Mouse (Mus musculus): ENCODE measurements at regions not wholly inside any gene's neighbourhood (a gene's known extent, or its start where the extent isn't known, plus 50 kb on each side); places are given as distances from the start of the nearest gene placed in this dataset.

DNA sequence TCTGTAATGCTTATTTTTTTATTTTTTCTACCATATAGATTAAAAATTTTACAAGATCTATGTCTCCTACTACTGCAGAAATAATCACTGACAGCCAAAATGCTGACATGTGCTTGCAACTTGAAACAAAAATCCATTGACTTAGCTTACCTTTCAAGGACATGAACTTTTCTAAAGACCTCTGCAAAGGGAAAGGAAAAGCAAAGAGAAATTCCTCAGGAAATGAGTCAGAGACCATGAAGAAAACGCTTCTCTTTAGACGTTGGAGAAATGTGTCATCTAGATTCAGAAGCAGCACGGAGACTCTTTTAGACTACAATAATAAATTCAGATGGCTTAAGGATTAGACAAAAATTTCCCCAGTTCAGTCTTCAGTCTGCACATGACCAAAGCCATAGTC, 2188.6 kb upstream of the Tenm3 start:
- 33% methylated on average over 3 of the region's 3 CpGs for WGBS (ENCODE audit: insufficient replicate concordance)
- Histone ChIP-seq H3K27ac (no peak overlapping the region), H3K27me3 (no peaks in the 10 kb centered on the region), H3K36me3 (no peaks in the 10 kb centered on the region), H3K4me1 (replicated peaks) (no peaks in the 10 kb centered on the region), H3K4me2 (no peak overlapping the region), H3K4me3 (replicated peaks) (no peak overlapping the region), H3K9ac (no peak overlapping the region), H3K9me3 (replicated peaks) (no peaks in the 10 kb centered on the region)
- DNase-seq = no peak
- no peak for ATAC-seq (ENCODE audit: low read depth)

- Histone ChIP-seq H3K36me3 (no peaks in the 10 kb centered on the region), H3K27me3 (no peaks in the 10 kb centered on the region), H3K9ac (no peak overlapping the region), H3K27ac (no peak overlapping the region), H3K9me3 (replicated peaks) (no peaks in the 10 kb centered on the region), H3K4me3 (replicated peaks) (no peak overlapping the region), H3K4me1 (replicated peaks) (no peaks in the 10 kb centered on the region), H3K4me2 (no peak overlapping the region)
- no peak for ATAC-seq (ENCODE audit: low read depth)
- 67% methylated on average over 3 of the region's 3 CpGs for WGBS (ENCODE audit: insufficient replicate concordance)
- DNase-seq = no peak
Measured at GRCm38 (mm10) chr8:51010508-51010907, 2166.8 kb upstream of the Tenm3 start.

DNA sequence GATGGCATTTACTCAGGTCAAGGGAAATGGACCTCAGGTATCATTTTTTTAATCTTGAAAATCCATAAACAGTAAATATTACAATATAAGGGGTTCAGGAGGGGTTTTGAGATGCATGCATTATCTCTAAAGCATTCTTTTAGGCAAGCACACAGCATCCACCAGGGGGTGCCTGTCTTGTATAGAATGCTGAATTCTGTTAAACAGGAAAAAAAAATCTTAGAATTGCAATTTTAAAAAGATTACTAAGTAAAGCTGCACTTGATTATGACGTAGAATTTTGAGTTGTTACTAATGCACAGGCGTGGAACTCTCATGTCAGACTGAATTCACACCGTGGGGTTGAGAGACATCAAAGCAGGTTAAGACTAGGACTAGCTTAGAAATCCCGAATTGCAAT, 2123.6 kb upstream of the Tenm3 start:
- H3K4me2 ChIP-seq = no peak overlapping the region
- H3K27ac ChIP-seq = no peak overlapping the region
- H3K36me3 ChIP-seq = no peaks in the 10 kb centered on the region
- ATAC-seq (ENCODE audit: low read depth) (no peak), DNase-seq (no peak)
- WGBS (ENCODE audit: insufficient replicate concordance) = 31% methylated on average over 4 of the region's 4 CpGs
- no peak overlapping the region for H3K4me3 ChIP-seq (replicated peaks)
- no peaks in the 10 kb centered on the region for H3K9me3 ChIP-seq (replicated peaks)
- no peaks in the 10 kb centered on the region for H3K27me3 ChIP-seq
- H3K4me1 ChIP-seq (replicated peaks) = no peaks in the 10 kb centered on the region
- H3K9ac ChIP-seq = no peak overlapping the region

GRCm38 (mm10) chr8:50917540-50917939, 2073.8 kb upstream of the Tenm3 start:
- Histone ChIP-seq H3K27ac (no peak overlapping the region), H3K4me2 (no peak overlapping the region), H3K4me3 (replicated peaks) (no peak overlapping the region), H3K27me3 (peaks cover 31% of the 10 kb centered on the region), H3K9me3 (replicated peaks) (no peaks in the 10 kb centered on the region), H3K9ac (no peak overlapping the region), H3K4me1 (replicated peaks) (no peaks in the 10 kb centered on the region), H3K36me3 (no peaks in the 10 kb centered on the region)
- ATAC-seq (ENCODE audit: low read depth) = no peak
- DNase-seq = no peak
- 17% methylated on average over 5 of the region's 5 CpGs for WGBS (ENCODE audit: insufficient replicate concordance)

GRCm38 (mm10) chr8:50916733-50917113, 2073.0 kb upstream of the Tenm3 start:
- no peaks in the 10 kb centered on the region for H3K36me3 ChIP-seq
- WGBS (ENCODE audit: insufficient replicate concordance) = 4% methylated on average over 8 of the region's 8 CpGs
- H3K4me1 ChIP-seq (replicated peaks) = no peaks in the 10 kb centered on the region
- H3K27me3 ChIP-seq = peaks cover 31% of the 10 kb centered on the region
- no peak overlapping the region for H3K27ac ChIP-seq
- peak overlapping the region; percentile 59; the same call in 1 of the 2 replicates for H3K4me2 ChIP-seq
- ATAC-seq (ENCODE audit: low read depth) (no peak), DNase-seq (no peak)
- no peak overlapping the region for H3K9ac ChIP-seq
- no peaks in the 10 kb centered on the region for H3K9me3 ChIP-seq (replicated peaks)
- 0 out of 2 replicates have a peak overlapping the region, but pooled peaks have one; percentile 37 for H3K4me3 ChIP-seq (replicated peaks)

GRCm38 (mm10) chr8:50915876-50916732, 2072.4 kb upstream of the Tenm3 start:
- under 1% methylated on average over 56 of the region's 56 CpGs for WGBS (ENCODE audit: insufficient replicate concordance)
- no peak for ATAC-seq (ENCODE audit: low read depth)

DNA sequence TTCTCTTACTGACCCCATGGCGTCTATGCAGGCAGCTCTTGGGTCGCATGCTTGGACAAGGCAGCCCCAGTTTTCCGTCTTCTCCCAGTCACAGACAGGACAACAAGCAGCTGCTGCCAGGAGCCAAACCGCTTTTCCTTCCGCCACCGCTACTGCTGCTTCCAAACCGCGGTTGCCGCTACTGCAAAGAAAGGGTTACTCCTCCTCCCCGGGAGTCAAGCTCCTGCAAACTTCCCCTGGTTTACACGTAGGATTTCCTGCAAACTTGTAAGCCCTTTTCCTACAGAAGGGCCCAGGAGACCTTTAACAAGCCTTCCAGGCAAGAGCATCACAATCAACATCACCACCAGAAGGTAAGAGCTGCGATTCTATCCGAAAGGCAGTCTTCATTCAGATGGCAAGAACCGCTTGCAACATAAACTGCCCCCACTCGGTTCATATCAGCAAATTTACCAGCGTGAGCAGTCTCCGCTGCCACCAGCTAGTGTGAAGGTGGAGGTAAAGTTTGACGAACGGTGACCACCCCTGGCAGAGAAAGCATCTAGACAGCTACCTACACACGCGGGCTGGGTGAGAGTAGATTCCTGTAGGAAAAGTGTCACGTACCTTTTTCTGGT, 2071.6 kb upstream of the Tenm3 start:
- peak overlapping the region; percentile 59 for H3K4me2 ChIP-seq
- H3K27me3 ChIP-seq = peaks cover 31% of the 10 kb centered on the region
- DNase-seq (no peak), ATAC-seq (ENCODE audit: low read depth) (no peak)
- H3K9me3 ChIP-seq (replicated peaks) = no peaks in the 10 kb centered on the region
- 1% methylated on average over 22 of the region's 22 CpGs for WGBS (ENCODE audit: insufficient replicate concordance)
- no peak overlapping the region for H3K27ac ChIP-seq
- no peak overlapping the region for H3K9ac ChIP-seq
- peak overlapping the region; percentile 37 for H3K4me3 ChIP-seq (replicated peaks)
- H3K4me1 ChIP-seq (replicated peaks) = no peaks in the 10 kb centered on the region
- no peaks in the 10 kb centered on the region for H3K36me3 ChIP-seq

More at GRCm38 (mm10) chr8:50915876-50916732, 2072.4 kb upstream of the Tenm3 start:
- no peak overlapping the region for H3K9ac ChIP-seq
- H3K27ac ChIP-seq = no peak overlapping the region
- no peaks in the 10 kb centered on the region for H3K4me1 ChIP-seq (replicated peaks)
- no peaks in the 10 kb centered on the region for H3K9me3 ChIP-seq (replicated peaks)
- no peak for DNase-seq
- H3K36me3 ChIP-seq = no peaks in the 10 kb centered on the region
- H3K27me3 ChIP-seq = peaks cover 31% of the 10 kb centered on the region
- peak overlapping the region; percentile 37 for H3K4me3 ChIP-seq (replicated peaks)
- peak overlapping the region; percentile 59 for H3K4me2 ChIP-seq

DNA sequence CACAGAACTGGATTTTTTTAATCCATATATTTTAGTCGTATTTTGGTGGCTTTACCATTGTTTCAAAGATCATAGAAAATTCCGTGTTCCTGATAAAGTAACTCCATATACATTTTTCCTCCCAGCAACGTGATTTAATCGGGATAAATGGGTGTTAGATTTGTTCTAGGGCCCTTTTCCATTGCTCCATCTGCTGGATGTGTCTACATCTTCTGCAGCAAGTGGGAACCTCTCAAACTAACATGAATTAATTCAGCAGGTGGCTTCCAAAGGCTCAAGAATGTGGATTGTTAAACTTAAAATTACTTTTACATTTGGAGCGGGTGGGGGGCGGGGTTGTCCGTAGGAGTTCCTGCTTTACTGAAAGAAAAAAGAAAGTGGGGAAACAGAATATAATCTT, 2070.9 kb upstream of the Tenm3 start:
- Histone ChIP-seq H3K9ac (no peak overlapping the region), H3K4me2 (peak overlapping the region; percentile 59; the same call in 1 of the 2 replicates), H3K9me3 (replicated peaks) (no peaks in the 10 kb centered on the region), H3K4me3 (replicated peaks) (no peak overlapping the region), H3K4me1 (replicated peaks) (no peaks in the 10 kb centered on the region), H3K36me3 (no peaks in the 10 kb centered on the region), H3K27ac (no peak overlapping the region), H3K27me3 (peaks cover 31% of the 10 kb centered on the region)
- ATAC-seq (ENCODE audit: low read depth) = no peak
- 11% methylated on average over 7 of the region's 7 CpGs for WGBS (ENCODE audit: insufficient replicate concordance)
- no peak for DNase-seq

DNA sequence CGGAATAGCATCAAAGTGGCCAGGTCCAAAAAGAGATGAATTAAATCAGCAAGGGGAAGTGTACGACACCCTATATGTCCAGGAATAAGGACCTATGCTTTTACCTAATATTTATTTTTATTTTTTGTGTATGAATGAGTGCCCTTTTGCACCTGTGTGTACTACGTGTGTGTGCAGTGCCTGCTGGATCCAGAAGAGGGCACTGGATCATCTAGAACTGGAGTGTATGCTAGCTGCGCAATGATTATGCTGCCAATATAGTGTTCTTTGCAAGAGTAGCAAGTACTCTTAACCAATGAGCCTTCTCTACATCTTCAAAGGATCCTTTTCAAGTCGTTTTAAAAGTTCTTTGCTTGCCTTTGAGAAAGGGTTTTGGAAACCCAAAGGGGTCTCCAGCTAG, 2034.4 kb upstream of the Tenm3 start:
- no peaks in the 10 kb centered on the region for H3K9me3 ChIP-seq (replicated peaks)
- DNase-seq (no peak), ATAC-seq (ENCODE audit: low read depth) (no peak)
- H3K27me3 ChIP-seq = no peaks in the 10 kb centered on the region
- H3K4me1 ChIP-seq (replicated peaks) = no peaks in the 10 kb centered on the region
- H3K27ac ChIP-seq = no peak overlapping the region
- no peaks in the 10 kb centered on the region for H3K36me3 ChIP-seq
- no peak overlapping the region for H3K4me3 ChIP-seq (replicated peaks)
- H3K4me2 ChIP-seq = no peak overlapping the region
- H3K9ac ChIP-seq = no peak overlapping the region
- WGBS (ENCODE audit: insufficient replicate concordance) = 66% methylated on average over 5 of the region's 5 CpGs
